Mouse (Mus musculus) liver, postnatal 0 days (tissue): ENCODE measurements around the gene Clasp2.
"Not testable (repeated sequence)": the region's sequence is repeated elsewhere in the genome, so short reads cannot be mapped to it uniquely, and the experiment has no call there.

Experiments used
- CTCF ChIP-seq: sonication (generic); IDR thresholded peaks from 2 replicates; pipeline ENCODE4 v1.5.1; 2016; ENCODE audit warnings: antibody characterized with exemption, low read depth
- EP300 ChIP-seq: IDR thresholded peaks from 2 replicates; pipeline ENCODE4 v1.6.1; 2016; ENCODE audit warnings: antibody characterized with exemption, low read depth, mild to moderate bottlenecking

GRCm38 (mm10) chr9:113725609-113726008, 15.7 kb upstream of the Clasp2 start:
- TF ChIP-seq CTCF, EP300: not testable (repeated sequence)
